Mouse (Mus musculus) ZHBTc4 (cell line): Measurements from ENCODE around the gene Aip.

Source experiments
- DNase-seq: peaks from one replicate; pipeline ENCODE4 v3.0.0-alpha.2; 2011; ENCODE audit warnings: low read depth, low spot score

Gene Aip

DNA sequence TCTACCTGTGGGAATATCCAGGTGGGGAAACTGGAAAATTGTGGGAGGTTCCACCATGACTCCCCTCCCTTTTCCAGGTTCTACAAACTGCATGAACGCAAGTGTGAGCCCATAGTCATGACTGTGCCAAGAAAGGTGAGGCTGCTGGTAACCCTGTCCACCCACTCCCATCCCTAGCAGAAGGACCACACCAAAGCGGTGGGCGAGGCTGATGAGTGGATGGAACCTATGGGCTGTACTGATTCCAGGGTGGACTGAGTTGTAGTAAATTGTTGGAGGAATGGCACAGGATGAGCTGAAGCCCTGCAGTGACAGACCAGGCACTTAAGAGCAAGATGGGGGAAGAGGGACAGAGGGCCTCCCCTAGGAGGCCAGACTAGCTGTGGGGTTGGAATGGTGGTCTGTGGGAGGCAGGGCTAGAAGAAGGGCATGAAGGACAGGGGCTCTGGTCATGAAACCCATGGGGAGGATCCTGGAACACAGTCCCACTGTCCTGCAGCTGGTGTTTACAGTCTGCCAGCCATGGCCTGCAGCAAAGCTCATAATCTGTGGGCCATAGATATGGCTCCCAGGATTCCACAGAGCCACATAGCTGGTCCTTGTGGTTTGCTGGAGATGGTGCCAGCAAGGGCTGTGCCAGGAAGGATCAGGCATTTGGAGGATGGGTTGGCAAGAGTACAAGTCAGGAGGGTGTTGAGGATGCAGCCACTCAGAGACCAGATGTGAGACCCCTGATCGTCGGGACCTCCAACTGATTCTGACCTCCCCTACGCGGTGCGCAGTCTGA is 27.0 kb upstream of the Aip start:
- DNase-seq, result no peak

GRCm38 (mm10) chr19:4151898-4152297 is 26.2 kb upstream of the Aip start:
- peak; percentile 29 for DNase-seq

GRCm38 (mm10) chr19:4151488-4151860 is 25.8 kb upstream of the Aip start:
- no peak for DNase-seq

DNA sequence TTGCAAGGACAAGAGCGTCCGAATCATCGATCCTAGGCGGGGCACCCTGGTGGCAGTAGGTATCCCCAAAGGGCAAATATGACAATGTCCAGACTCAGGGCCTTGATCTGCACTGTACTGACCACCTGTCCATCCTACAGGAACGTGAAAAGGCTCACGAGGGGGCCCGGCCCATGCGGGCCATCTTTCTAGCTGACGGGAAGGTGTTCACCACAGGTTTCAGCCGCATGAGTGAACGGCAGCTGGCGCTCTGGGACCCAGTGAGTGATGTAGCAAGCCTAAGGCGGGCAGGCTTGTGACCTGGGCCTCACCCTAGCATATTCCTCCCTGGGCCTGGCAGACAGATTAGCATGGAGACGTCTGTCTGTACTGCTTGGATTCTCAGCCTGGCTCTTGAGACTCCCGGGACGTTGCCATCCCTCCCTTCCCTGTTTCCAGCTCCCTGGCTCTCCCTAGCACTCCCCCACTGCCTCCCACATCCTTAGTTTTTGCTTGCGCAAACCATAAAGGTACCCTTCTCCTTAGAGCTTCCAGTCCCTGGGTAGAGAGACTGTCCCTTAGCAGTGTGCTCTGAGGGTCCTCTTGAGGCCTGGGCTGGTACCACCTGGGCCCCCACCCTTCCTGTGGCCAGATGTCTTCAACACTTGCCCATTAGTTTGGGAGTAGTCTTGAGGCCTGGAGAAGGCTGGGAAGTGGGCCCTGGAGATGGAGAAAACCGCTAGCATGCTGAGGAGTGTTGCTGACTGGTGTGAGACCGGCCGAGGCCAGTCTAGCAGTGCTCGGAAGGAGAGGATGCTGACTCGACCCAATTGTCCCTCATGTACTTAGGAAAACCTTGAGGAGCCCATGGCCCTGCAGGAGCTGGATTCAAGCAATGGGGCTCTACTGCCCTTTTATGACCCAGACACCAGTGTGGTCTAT is 25.2 kb upstream of the Aip start:
- DNase-seq, result peak; percentile 25

GRCm38 (mm10) chr19:4149764-4150461 is 24.3 kb upstream of the Aip start:
- no peak for DNase-seq

- no peak for DNase-seq
Observed at GRCm38 (mm10) chr19:4149283-4149682, 23.6 kb upstream of the Aip start.

DNA sequence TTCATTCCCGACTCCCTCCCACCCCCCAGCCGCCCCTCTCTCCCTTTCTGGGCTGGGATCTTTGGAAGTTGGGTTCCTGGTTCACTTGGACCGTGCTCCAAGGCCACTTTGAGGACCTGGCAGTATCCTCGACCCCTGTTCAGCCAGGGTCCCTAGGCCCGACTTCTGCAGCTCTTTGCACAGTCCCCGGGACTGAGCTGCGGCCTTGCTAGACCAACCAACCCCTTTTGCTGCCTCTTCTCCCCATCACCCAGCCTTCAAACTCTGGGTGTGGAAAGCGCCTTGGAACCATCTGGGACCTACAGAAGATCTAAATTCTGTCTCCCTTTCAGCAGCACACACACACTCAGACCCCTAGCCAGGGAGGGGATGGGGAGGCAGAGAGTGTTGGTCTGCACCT is 23.2 kb upstream of the Aip start:
- DNase-seq, result no peak

GRCm38 (mm10) chr19:4148491-4148806 is 22.8 kb upstream of the Aip start, which contains the start of gene Coro1b:
Gene Coro1b, plus strand, starts transcription at chr19:4148619.
- peak; percentile 97 for DNase-seq

DNA sequence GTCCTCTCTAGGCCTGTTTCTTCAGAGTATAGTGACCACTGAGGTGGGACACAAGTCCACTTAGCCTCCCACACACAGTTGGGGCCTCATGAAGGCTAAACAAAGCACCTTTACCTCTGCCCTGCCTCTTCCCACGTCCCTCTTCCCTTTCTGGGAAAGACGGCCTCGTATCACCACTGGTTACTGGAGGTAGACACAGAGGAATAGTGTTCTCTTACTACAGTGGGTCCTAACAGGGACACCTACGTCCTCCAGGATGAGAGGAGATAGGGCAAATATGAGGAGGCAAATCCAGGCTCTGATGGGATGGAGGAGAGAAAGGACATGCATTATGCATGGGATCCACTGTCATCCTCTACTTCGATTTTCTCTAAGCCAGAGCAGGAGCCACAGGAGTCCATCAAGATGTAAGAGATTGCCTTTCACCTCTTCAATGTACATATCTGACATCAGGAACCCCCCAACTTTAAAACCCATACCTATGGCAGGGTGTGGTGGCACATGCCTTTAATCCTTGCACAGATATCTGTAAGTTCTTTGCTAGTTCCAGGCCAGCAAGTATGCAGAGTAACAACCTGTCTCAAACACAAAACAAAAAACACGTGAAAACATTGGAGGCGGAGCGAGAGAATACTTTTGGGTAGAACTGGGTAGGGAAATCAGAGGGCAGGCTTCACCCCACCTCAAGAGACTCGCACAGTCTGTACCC is 22.3 kb upstream of the Aip start:
- DNase-seq, result no peak

- DNase-seq, result no peak
Observed at GRCm38 (mm10) chr19:4147022-4147405, 21.4 kb upstream of the Aip start.

- DNase-seq, result no peak
Observed at GRCm38 (mm10) chr19:4146366-4147021, 20.8 kb upstream of the Aip start.

GRCm38 (mm10) chr19:4145936-4146335 is 20.3 kb upstream of the Aip start:
- peak; percentile 62 for DNase-seq

DNA sequence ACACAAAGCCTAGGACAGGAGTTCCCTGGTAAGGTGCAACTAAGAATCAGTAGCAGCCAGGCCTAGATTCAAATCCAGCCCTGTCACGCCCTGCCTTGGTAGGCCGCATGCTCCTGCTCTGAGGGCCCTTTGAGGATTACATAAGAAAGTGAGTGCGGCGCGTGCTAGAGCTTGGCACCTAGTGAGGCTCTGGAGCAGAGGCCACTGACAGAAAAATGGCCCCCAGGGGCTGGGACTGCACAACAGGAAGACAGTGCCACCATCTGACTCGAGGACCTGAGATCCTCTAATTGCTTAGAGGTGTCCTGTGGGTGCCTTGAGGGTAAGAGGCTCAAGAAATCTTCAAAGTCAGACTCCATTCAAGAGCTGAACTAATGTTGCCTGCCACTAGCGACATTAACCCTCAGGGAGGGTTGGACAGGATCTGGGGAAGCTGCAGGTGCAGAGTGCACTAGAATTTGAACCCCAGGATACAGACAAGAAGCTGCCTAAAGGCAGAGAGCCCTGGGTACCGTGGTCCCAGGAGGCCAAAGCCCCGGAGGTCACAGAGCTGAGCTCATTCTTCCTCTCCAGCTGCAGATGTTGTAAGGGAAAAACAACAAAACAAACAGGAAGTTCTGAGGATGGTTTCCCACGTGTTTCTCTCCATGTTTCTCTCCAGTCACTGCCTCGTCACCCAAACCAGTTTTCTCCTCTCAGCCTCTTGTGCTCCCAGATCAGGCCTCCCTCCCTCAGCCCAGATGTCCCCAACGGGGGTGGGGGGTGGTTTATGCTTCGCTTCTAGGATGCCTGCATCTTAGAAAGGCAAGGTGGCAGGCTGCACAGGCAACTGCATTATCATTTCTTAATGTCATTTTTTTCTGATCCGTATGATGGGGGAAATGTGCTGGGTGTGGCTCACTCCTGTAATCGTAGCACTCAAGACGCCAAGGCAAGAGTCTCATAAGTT is 19.2 kb upstream of the Aip start:
- DNase-seq, result no peak

- no peak for DNase-seq
Observed at GRCm38 (mm10) chr19:4143759-4144268, 18.2 kb upstream of the Aip start, which contains the start of gene Cabp4. Gene Cabp4, minus strand, starts transcription at chr19:4144033.

- DNase-seq, result no peak
Observed at GRCm38 (mm10) chr19:4142416-4143173, 16.9 kb upstream of the Aip start.

DNA sequence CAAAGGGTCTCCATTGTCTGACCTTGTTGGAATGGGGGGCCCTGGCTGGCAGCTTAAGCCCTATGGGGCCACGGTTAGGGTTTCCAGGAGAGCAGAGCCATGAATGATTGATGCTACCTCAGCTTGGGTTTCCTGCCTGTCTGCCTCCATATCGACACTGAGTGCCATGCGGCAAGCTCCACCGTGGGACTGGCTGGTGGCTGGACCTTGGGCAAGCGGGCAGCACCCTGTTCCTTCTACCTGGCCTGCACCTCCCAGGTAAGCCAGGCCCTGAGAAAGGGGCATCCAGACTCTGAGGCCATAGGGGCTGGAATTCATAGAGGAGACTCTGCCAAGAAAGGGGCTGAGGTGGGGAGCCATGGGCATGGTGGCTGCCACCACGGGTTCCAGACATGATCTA is 14.5 kb upstream of the Aip start:
- no peak for DNase-seq

- DNase-seq, result no peak
Observed at GRCm38 (mm10) chr19:4139446-4139845, 13.8 kb upstream of the Aip start, which contains the start of gene Gpr152. Gene Gpr152, plus strand, starts transcription at chr19:4139787.

- no peak for DNase-seq
Observed at GRCm38 (mm10) chr19:4137913-4138312, 12.3 kb upstream of the Aip start.

DNA sequence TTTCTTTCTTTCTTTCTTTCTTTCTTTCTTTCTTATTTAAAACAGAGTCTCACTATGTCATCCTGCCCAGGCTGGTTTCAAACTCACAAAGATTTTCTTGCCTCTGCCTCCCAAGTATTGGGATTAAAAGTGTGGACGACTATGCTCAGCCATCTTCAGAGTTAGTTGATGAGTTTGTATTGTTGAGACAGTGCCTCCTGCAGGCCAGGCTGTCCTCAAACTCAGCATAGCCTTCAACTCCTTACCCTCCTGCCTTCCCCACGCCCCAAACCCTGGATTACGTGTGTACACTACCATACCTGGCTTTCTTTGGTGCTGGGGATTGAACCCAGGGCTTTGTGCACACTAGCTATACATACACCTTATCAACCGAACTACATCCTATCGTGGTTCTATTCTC is 10.8 kb upstream of the Aip start:
- DNase-seq, result peak; percentile 62
